Mouse (Mus musculus) stomach, postnatal 0 days (tissue): ENCODE data around the gene Zfp46.

Source experiments
- CTCF ChIP-seq: IDR thresholded peaks from 2 replicates; pipeline ENCODE4 v1.5.1; 2016; ENCODE audit warnings: antibody characterized with exemption, low read depth, mild to moderate bottlenecking, moderate library complexity
- EP300 ChIP-seq: optimal IDR thresholded peaks from 2 replicates; pipeline ENCODE3; 2016; ENCODE audit warnings: antibody characterized with exemption

GRCm38 (mm10) chr4:136308355-136308754, 23.9 kb downstream of the Zfp46 start:
- TF ChIP-seq CTCF (peak; percentile 40), EP300 (no peak)
